Mouse (Mus musculus) macrophage (primary cell): ENCODE data around the gene Tpra1. TPM values are rescaled to one million over a fixed set of nuclear protein-coding genes. Genes with fewer than 3 reads are reported as not detected.

Experiments used
- H3K27ac ChIP-seq: fragments of 350-480 bp; formaldehyde crosslinking; 2 replicates; pipeline ENCODE4 v1.9.0; 2021
- H3K36me3 ChIP-seq: fragments of 350-480 bp; formaldehyde crosslinking; 2 replicates; pipeline ENCODE4 v1.9.0; 2021; ENCODE audit errors: inconsistent target
- H3K4me3 ChIP-seq: fragments of 350-480 bp; formaldehyde crosslinking; 2 replicates; pipeline ENCODE4 v1.9.0; 2021; ENCODE audit errors: inconsistent target
- H3K79me2 ChIP-seq: fragments of 350-480 bp; formaldehyde crosslinking; 2 replicates; pipeline ENCODE4 v1.9.0; 2021; ENCODE audit errors: inconsistent target
- WGBS: methylation state at CpG from one replicate; pipeline ENCODE4 v1.1.7; 2026; ENCODE audit warnings: inconsistent platforms; ENCODE audit not compliant: missing documents; 5-methylcytosine and 5-hydroxymethylcytosine counted together
- polyA plus RNA-seq: library from polyadenylated mRNA; stranded (reverse); fragments of 250-400 nt; gene quantifications from 3 replicates; pipeline ENCODE4 v1.2.4, GENCODE M21; 2018; ENCODE audit warnings: inconsistent platforms

Tpra1 gene
- polyA plus RNA-seq, 1 experiment from 2014 or later, result 101 TPM

DNA sequence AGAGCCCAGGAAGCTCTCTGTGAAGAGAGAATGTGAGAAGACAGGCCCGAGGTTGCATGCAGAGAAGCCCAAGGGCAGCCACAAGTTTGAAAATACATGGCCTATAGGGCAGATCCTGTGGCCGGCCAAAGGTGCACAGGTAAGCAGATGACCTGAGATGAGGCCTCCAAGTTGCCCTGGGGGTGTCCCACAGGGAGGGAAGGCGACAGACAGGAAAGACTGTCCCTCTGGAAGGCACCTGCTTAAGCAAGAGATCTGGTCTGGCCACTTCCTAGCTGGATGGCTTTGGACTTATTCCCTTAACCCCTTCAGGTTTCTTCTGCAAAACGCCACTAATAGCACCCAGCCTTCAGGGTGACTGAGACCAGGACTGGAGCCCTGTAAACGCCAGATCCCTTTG, 580 bp upstream of the Tpra1 start:
- 4% methylated on average over 5 of the region's 5 CpGs for WGBS
- Histone ChIP-seq H3K36me3 (0 out of 2 replicates have a peak, but pooled peaks cover 5% of the 10 kb centered on the region), H3K27ac (peak overlapping the region; percentile 93), H3K4me3 (peak overlapping the region; percentile 89), H3K79me2 (peaks cover 72% of the 10 kb centered on the region)

DNA sequence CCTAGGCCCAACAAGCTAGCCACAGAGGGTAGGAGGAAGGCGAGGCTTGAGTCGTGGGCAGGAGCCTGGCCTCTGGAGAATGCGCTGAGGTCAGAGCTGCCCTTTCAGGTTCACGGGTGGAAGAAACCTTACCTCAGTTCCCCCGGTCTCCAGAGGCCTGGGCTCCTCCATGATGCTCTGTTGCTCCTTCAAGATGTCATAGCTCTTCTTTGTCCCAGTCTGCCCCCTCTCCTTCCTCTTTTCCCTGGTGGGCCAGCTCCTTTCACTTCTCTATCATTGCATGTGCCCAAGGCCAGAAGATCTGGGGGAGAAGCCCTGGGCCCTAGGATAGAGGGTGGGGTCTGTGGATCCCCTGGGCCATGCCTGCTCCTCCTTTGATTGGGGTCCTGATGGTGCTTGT, 1.7 kb downstream of the Tpra1 start:
- 43% methylated on average over 5 of the region's 5 CpGs for WGBS
- H3K79me2 ChIP-seq, result peaks cover 75% of the 10 kb centered on the region
- H3K4me3 ChIP-seq, result peak overlapping the region; percentile 89
- H3K36me3 ChIP-seq, result peaks cover 22% of the 10 kb centered on the region
- peak overlapping the region; percentile 93 for H3K27ac ChIP-seq

DNA sequence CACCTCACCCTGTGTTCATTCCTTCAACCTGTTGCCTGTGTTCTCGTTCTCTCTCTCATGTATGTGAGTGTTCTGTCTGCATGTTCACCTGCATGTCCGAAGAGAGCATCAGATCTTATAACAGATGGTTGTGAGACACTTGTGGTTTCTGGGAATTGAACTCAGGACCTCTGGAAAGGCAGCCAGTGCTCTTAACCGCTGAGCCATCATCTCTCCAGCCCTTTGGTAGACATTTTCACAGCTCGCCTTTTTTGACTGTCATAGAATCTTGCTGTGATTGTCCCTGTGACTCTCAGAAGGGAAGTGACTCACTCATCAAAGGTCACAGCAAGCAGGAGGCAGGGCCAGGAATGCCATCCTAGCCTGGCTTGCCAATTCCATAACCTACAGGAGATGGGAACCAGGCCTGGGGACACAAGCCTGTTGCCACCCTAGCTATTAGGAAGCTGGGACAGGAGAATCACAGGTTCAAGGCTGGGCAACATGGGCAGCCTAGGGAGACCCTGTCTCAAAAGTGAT, 2.5 kb downstream of the Tpra1 start:
- WGBS, result 73% methylated on average over 4 of the region's 4 CpGs
- Histone ChIP-seq H3K4me3 (peak overlapping the region; percentile 89; the same call in 1 of the 2 replicates), H3K79me2 (peaks cover 84% of the 10 kb centered on the region), H3K27ac (peak overlapping the region; percentile 93), H3K36me3 (peaks cover 30% of the 10 kb centered on the region)

DNA sequence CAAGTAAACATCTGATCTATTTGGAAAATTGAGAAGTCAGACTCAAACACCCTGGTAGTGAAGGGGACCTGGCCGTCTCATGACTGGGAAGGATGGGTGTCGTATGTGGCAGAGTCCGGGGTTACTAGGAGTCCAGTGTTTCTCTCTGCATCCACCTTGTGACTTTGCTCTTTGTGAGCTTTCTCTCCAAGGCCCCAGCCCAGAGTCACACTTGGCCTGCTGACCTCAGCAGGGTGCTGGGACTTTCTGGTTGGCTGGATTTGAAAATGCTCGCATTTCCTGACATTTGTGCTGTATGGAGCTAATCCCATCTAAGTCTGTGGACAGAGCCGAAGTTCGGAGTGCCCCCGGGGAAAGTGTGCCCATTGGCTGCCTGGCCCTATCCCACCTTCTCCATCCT, 3.0 kb downstream of the Tpra1 start:
- Histone ChIP-seq H3K36me3 (peaks cover 36% of the 10 kb centered on the region), H3K79me2 (peaks cover 84% of the 10 kb centered on the region), H3K27ac (peak overlapping the region; percentile 93), H3K4me3 (no peak overlapping the region)
- 96% methylated on average over 7 of the region's 7 CpGs for WGBS

DNA sequence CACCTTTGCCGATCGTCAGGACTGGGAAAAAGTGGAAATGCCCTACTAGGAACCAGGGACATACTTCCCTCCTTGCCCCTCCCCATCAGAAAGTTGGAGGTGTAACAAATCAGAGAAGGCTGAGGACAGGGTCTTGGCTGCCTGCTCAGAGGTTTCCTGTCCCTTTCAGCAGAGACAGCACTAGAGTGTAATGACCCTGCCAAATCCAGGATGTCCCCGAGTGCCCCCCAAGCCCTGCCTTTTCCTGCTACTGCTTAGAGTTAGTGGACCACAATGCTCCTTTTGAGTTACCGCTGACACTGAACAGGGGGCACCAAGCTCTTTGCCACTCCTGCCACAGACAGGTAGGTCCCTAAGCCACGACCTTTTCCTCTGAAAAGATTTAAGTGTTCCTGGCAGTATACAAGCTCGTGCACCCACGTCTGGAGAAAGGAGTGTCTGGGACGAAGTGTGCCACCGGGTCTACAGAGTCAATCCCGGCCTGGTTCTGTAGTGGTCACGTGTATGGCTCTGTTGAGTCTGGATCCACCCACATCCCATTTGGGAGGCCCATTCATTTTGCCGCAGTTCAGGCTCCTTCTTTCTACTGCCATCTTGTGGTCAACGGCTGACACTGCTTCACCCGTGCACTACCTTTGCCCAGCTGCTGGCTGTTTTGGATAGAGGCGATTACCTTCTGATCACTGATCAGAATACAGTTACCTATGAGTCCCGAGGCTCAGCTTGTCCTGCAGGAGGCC, 4.5 kb downstream of the Tpra1 start:
- 21% methylated on average over 16 of the region's 16 CpGs for WGBS
- Histone ChIP-seq H3K36me3 (peaks cover 51% of the 10 kb centered on the region), H3K27ac (peak overlapping the region; percentile 93), H3K4me3 (no peak overlapping the region), H3K79me2 (peaks cover 76% of the 10 kb centered on the region)

DNA sequence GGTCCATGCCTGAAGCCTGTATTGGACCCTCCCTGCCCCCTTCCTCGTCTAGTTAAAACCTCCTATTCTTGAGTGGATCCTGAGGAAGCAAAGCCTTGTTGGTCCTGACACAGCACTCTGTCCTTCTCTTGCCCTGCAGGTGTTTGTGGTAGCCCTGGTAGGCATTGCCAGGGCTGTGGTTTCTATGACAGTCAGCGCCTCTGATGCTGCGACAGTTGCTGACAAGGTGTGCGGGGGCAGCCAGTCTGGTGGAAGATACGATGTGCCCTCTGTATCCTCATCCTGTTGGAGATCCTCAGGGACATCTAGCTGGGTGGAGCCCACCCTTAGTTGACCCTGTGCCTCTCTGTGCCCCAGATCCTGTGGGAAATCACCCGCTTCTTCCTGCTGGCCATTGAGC, 7.1 kb downstream of the Tpra1 start:
- H3K4me3 ChIP-seq, result no peak overlapping the region
- 89% methylated on average over 6 of the region's 6 CpGs for WGBS
- H3K36me3 ChIP-seq, result peaks cover 63% of the 10 kb centered on the region

DNA sequence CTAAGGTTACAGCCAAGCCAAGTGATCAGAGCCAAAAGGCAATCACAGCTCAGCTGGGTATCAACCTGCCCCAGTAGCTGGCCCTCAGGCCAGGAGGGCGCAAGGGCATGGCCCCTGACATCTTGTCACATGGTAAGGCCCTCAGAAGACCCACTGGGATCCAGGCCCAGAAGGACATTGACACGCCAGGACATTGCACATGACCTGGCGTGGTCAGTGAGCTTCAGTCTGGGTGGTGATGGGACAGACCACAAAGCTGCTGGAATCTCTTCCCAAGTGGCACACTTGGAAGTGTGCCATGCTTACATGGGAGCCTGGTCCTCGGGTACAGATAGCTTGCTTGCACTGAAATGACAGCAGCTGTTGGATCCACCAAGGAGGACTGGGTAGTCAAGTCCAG, 11.0 kb downstream of the Tpra1 start:
- H3K4me3 ChIP-seq, result no peak overlapping the region
- peaks cover 47% of the 10 kb centered on the region for H3K36me3 ChIP-seq
- H3K27ac ChIP-seq, result no peak overlapping the region
- 88% methylated on average over 4 of the region's 4 CpGs for WGBS
- peaks cover 16% of the 10 kb centered on the region; the same call in 1 of the 2 replicates for H3K79me2 ChIP-seq

More for the DNA sequence above, 7.1 kb downstream of the Tpra1 start:
- Histone ChIP-seq H3K79me2 (peaks cover 55% of the 10 kb centered on the region), H3K27ac (no peak overlapping the region)

DNA sequence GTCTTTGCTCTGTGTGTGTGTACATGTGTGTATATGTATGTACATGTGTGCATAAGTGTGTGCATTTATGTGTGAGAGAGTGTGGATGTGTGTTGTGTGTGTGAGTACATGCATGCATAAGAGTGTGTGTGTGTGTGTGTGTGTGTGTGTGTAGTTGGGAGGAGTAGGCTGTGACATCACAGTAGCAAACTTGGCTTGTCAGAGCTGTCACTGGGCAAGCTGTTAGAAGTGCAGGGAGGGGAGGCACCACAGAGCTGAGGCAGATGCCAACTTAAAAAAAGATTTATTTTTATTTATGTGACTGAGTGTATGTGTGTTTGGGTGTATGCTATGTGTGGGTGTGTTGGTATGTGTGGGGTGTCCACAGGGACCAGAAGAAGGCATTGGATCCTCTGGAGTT, 11.4 kb downstream of the Tpra1 start:
- no peak overlapping the region for H3K27ac ChIP-seq
- H3K79me2 ChIP-seq, result peaks cover 12% of the 10 kb centered on the region; the same call in 1 of the 2 replicates
- peaks cover 43% of the 10 kb centered on the region for H3K36me3 ChIP-seq
- no peak overlapping the region for H3K4me3 ChIP-seq

DNA sequence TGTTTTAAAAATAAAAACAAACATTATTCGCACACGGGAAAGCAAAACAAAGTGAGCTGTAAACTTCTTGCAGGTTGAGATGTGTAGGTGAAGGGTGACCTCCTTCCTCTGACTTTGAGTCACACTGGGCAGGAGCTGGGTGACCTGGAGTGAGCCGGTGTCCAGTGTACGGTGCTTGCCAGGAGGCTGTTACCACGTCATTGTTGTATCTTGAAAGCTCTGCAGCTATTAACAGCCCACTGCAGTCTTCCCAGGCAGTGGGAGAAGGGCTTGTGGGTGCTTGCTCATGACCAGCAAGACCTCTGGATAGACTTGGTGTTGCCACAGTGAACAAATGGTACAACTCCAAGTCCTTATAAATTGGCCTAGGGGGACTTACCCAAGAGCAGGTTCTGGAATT, 12.7 kb downstream of the Tpra1 start:
- Histone ChIP-seq H3K4me3 (no peak overlapping the region), H3K27ac (no peak overlapping the region), H3K79me2 (no peaks in the 10 kb centered on the region; the same call in 1 of the 2 replicates), H3K36me3 (peaks cover 30% of the 10 kb centered on the region)
- 86% methylated on average over 5 of the region's 5 CpGs for WGBS

DNA sequence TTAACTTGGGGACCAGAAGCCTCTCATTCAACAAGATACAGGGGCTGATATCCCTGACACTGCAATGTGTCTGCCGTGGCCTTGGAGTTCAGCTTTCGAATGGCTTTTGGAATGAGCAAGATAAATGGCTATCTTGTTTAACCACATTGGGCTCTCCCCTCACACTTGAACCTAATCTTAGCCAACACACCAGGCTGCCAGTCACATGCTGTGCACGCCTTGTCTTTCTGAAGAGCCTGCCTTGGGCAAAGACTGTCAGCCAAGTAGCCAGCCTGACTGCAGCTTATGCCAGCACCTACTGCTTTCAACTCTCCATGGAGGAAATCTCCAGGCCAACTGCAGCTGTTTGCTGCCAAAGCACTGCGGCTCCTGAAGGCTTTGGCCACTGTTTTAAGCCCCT, 13.5 kb downstream of the Tpra1 start:
- Histone ChIP-seq H3K27ac (no peak overlapping the region), H3K36me3 (peaks cover 22% of the 10 kb centered on the region), H3K79me2 (no peaks in the 10 kb centered on the region), H3K4me3 (no peak overlapping the region)
- WGBS, result 94% methylated on average over 4 of the region's 4 CpGs

DNA sequence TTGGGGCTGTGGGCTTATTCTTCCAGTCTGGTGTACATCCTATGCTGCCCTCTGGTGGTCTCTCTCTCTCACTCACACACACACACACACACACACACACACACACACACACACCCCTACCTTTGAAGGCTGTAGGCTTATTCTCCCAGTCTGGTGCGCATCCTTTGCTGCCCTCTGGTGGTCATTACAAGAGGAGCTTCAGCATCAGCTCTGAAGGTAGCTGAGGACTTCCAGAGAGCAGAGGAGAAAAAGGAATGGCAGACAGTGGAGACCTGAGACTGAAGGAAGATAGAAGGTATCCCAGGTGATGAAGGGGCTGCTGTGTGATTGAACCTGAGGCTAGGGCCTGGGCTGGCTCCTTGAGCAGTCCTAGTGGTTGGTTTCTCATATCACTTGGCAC, 14.1 kb downstream of the Tpra1 start:
- WGBS, result 88% methylated on average over 1 of the region's 1 CpGs
- Histone ChIP-seq H3K27ac (no peak overlapping the region), H3K36me3 (peaks cover 16% of the 10 kb centered on the region), H3K4me3 (no peak overlapping the region), H3K79me2 (no peaks in the 10 kb centered on the region)

DNA sequence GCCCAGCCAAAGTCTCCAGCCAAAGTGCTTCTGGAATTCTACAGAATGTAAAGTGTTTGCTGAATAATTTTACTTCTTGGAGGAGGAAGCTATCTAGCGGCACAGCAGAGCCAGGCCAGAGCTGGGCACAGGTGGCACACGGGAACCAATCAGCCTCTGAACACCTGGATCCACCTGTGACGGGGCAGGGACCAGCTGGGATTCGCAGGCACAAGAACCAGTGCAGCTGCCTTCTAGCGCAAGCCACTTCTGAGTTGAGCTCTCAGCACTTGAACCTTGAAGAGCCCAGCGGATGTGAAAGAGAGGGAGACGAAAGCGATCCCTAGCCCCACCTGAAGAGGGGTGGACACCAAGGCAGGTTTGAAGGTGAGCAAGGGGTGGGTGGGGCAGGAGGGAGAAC, 16.8 kb downstream of the Tpra1 start:
- Histone ChIP-seq H3K79me2 (no peaks in the 10 kb centered on the region), H3K27ac (no peak overlapping the region), H3K36me3 (no peaks in the 10 kb centered on the region), H3K4me3 (no peak overlapping the region)
- WGBS, result 87% methylated on average over 8 of the region's 8 CpGs

DNA sequence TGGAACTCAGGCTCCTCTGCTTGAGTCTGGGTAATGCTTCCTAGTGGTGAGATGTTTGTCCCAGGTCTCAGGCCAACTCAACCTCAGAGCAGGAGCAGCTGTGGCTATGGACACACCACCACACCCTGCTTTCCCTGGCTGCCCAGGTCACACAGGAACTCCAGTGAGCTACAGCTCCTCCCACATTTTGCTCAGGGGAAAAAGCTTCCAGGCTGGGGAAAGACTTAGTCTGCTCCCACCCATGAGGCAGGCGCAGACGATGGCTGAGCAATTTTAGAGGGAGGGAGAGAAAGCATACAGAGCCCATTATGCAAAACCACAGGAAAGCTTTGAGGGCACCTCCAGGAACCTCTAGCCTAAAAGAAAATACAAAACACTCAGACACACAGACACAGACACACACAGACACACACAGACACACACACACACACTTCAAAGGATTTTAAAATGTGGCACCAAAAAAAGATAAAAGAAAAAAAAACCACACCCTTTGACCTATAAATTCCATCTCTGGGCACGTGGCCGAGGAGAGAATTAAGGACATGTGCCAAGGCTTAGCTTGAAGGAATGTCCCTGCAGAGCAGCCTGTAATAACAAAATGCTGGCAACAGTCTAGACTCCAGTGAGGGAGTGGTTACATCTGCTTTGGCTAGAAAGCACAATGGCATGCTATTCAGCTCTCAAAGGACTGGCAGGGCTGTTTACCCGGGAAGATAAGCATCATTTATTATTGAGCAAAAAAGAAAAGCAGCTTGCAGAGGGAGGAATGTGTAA, 22.6 kb downstream of the Tpra1 start:
- no peak overlapping the region for H3K4me3 ChIP-seq
- 43% methylated on average over 5 of the region's 5 CpGs for WGBS
- no peaks in the 10 kb centered on the region for H3K79me2 ChIP-seq
- no peak overlapping the region for H3K27ac ChIP-seq
- no peaks in the 10 kb centered on the region for H3K36me3 ChIP-seq

DNA sequence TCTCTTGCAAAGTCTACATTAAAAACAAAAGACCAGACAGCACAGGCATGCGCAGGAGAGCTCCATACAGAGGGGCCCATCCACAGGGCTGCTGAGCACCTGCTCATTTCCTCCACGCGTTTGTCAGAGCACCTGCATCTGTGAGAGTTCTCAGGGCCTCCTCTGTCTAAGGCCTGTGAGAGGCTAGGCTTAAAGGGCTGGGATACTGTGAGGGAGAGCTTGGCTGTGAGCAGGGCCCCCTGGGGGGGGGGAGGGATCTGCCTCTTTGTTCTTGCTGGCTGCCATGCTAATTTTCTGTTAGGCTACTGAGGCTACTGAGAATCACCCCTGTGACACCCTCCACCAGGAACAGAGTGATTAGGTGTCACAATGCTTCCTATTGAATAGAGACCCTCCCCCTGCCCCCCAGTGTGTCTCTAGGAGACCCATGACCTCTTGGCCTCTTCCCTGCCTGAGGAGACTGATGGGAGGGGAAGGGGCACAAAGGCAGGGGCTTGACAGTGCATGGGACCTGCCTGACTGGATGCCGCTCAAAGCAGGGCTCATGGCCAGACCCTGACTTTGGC, 23.7 kb downstream of the Tpra1 start:
- H3K4me3 ChIP-seq, result no peak overlapping the region
- WGBS, result 84% methylated on average over 4 of the region's 4 CpGs
- H3K79me2 ChIP-seq, result no peaks in the 10 kb centered on the region
- H3K27ac ChIP-seq, result no peak overlapping the region
- no peaks in the 10 kb centered on the region for H3K36me3 ChIP-seq

DNA sequence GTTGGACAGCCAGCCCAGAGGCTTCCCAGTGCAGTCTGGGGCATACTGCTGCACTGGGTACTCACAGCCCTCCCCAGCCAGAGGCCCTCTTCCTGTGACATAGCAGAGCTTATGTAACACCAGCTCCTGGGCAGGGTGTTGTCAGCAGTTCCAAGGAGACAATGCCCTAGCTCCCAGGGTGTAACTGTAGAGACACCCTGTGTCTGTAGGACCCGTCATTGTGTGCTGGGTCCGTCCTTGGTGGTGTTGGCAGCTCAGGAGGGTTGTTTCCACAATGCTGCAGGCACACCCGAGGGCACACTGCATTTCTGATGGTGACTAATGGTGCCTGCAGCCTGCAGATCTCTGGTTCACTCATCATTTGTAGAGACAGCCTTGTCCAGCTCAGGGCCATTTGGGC, 24.8 kb downstream of the Tpra1 start:
- H3K4me3 ChIP-seq, result no peak overlapping the region
- H3K79me2 ChIP-seq, result no peaks in the 10 kb centered on the region
- peak overlapping the region; percentile 50 for H3K27ac ChIP-seq
- H3K36me3 ChIP-seq, result no peaks in the 10 kb centered on the region
- WGBS, result 7% methylated on average over 3 of the region's 3 CpGs
